Mouse (Mus musculus) spleen, embryonic (tissue): ENCODE measurements around the gene Mgat4e.

Source experiments
- CTCF ChIA-PET: fragments of 350-600 bp; sonication (Branson Sonifier 250); formaldehyde crosslinking; loops from one replicate; lab custom pipeline; 2022; lab: Charles Lee

Mgat4e gene

GRCm38 (mm10) chr1:134549632-134550132 is at the start of gene Mgat4e:
Gene Mgat4e (minus strand): TSS chr1:134549682.
- CTCF ChIA-PET = no interaction called here

- CTCF ChIA-PET = no interaction called here
Observed at GRCm38 (mm10) chr1:134597339-134598054, 48.0 kb upstream of the Mgat4e start.

- CTCF ChIA-PET = no interaction called here
Observed at GRCm38 (mm10) chr1:134591773-134592172, 42.3 kb upstream of the Mgat4e start.

- CTCF ChIA-PET = no interaction called here
Observed at GRCm38 (mm10) chr1:134589676-134590075, 40.2 kb upstream of the Mgat4e start.

GRCm38 (mm10) chr1:134583560-134583959 is 34.1 kb upstream of the Mgat4e start:
- CTCF ChIA-PET = interaction anchor here (0.5 to 0.7 kb wide), 2 partner anchors 38 to 130 kb away, joined by 3 to 15 read pairs; no protein-coding TSS in a partner anchor

GRCm38 (mm10) chr1:134580796-134581195 is 31.3 kb upstream of the Mgat4e start:
- CTCF ChIA-PET = interaction anchor here (0.5 kb wide), 1 partner anchor 74 kb away, joined by 3 read pairs; no protein-coding TSS in a partner anchor

- CTCF ChIA-PET = interaction anchor here (0.6 kb wide), 1 partner anchor 22 kb away, joined by 3 read pairs; no protein-coding TSS in a partner anchor
Observed at GRCm38 (mm10) chr1:134577384-134578120, 28.1 kb upstream of the Mgat4e start.

GRCm38 (mm10) chr1:134573932-134574315 is 24.4 kb upstream of the Mgat4e start:
- CTCF ChIA-PET = no interaction called here

- CTCF ChIA-PET = no interaction called here
Observed at GRCm38 (mm10) chr1:134573300-134573931, 23.9 kb upstream of the Mgat4e start.

- CTCF ChIA-PET = no interaction called here
Observed at GRCm38 (mm10) chr1:134570631-134571030, 21.1 kb upstream of the Mgat4e start.

GRCm38 (mm10) chr1:134570171-134570570 is 20.7 kb upstream of the Mgat4e start:
- CTCF ChIA-PET = no interaction called here

GRCm38 (mm10) chr1:134567511-134567910 is 18.0 kb upstream of the Mgat4e start:
- CTCF ChIA-PET = no interaction called here

- CTCF ChIA-PET = interaction anchor here (0.6 to 0.7 kb wide), 2 partner anchors 39 to 155 kb away, joined by 3 read pairs; no protein-coding TSS in a partner anchor
Observed at GRCm38 (mm10) chr1:134563726-134564125, 14.2 kb upstream of the Mgat4e start.

GRCm38 (mm10) chr1:134562457-134562856 is 13.0 kb upstream of the Mgat4e start:
- CTCF ChIA-PET = interaction anchor here (0.6 to 0.8 kb wide), 2 partner anchors 11 to 26 kb away, joined by 3 read pairs; no protein-coding TSS in a partner anchor

- CTCF ChIA-PET = interaction anchor here (0.6 kb wide), 1 partner anchor 27 kb away, joined by 3 read pairs; no protein-coding TSS in a partner anchor
Observed at GRCm38 (mm10) chr1:134561770-134562143, 12.3 kb upstream of the Mgat4e start.

- CTCF ChIA-PET = no interaction called here
Observed at GRCm38 (mm10) chr1:134560801-134561769, 11.6 kb upstream of the Mgat4e start.

GRCm38 (mm10) chr1:134560396-134560795 is 10.9 kb upstream of the Mgat4e start:
- CTCF ChIA-PET = no interaction called here

GRCm38 (mm10) chr1:134559976-134560375 is 10.5 kb upstream of the Mgat4e start, which contains the start of gene Kdm5b:
Gene Kdm5b (plus strand): TSS chr1:134560171.
- CTCF ChIA-PET = no interaction called here

- CTCF ChIA-PET = no interaction called here
Observed at GRCm38 (mm10) chr1:134559226-134559625, 9.7 kb upstream of the Mgat4e start.

GRCm38 (mm10) chr1:134558511-134558910 is 9.0 kb upstream of the Mgat4e start:
- CTCF ChIA-PET = no interaction called here
